Mouse (Mus musculus) embryonic facial prominence, embryonic 14.5 days (tissue): ENCODE results near the gene Mxi1. TPM values are rescaled to one million over a fixed set of nuclear protein-coding genes. Genes with fewer than 3 reads are reported as not detected.

Source experiments
- ATAC-seq: fragments of 200-750 bp; cut with Nextera tagmentation; 2 replicates; pipeline ENCODE4 v1.8.0; 2017; ENCODE audit warnings: low read depth, moderate number of reproducible peaks, moderate TSS enrichment
- DNase-seq: peaks from one replicate; pipeline ENCODE4 v3.0.0-alpha.2; 2015; ENCODE audit warnings: low spot score
- H3K27ac ChIP-seq: fragments of 300-500 bp; sonication (generic); replicated peaks from 2 replicates; pipeline ENCODE4 v1.5.1; 2014; ENCODE audit warnings: low read depth, mild to moderate bottlenecking, low read length, moderate library complexity
- H3K27me3 ChIP-seq: fragments of 300-500 bp; sonication (generic); replicated peaks from 2 replicates; pipeline ENCODE4 v1.6.1; 2014; ENCODE audit warnings: low read length; ENCODE audit not compliant: control insufficient read depth, insufficient read depth
- H3K36me3 ChIP-seq: fragments of 300-500 bp; sonication (generic); 2 replicates; pipeline ENCODE4 v1.6.1; 2014; ENCODE audit warnings: low read length, mixed read lengths; ENCODE audit not compliant: control insufficient read depth, insufficient read depth
- H3K4me1 ChIP-seq: fragments of 300-500 bp; sonication (generic); 2 replicates; pipeline ENCODE4 v1.6.1; 2014; ENCODE audit warnings: antibody characterized with exemption, low read length; ENCODE audit not compliant: control insufficient read depth, insufficient read depth
- H3K4me2 ChIP-seq: fragments of 300-500 bp; sonication (generic); 2 replicates; pipeline ENCODE4 v1.6.1; 2014; ENCODE audit warnings: low read depth, mild to moderate bottlenecking, low read length, moderate library complexity, mixed read lengths
- H3K4me3 ChIP-seq: fragments of 300-500 bp; sonication (generic); 2 replicates; pipeline ENCODE4 v1.5.1; 2014; ENCODE audit warnings: low read depth, mild to moderate bottlenecking, low read length
- H3K9ac ChIP-seq: fragments of 300-500 bp; sonication (generic); 2 replicates; pipeline ENCODE4 v1.6.1; 2014; ENCODE audit warnings: low read depth, mild to moderate bottlenecking, low read length, moderate library complexity, mixed read lengths
- H3K9me3 ChIP-seq: fragments of 300-500 bp; sonication (generic); 2 replicates; pipeline ENCODE4 v1.6.1; 2016; ENCODE audit warnings: low read length; ENCODE audit not compliant: control insufficient read depth
- WGBS: fragments of 180-500 bp; shearing (Covaris S2); extraction: QIAGEN DNeasy Blood & Tissue Kit; methylation state at CpG from one replicate; pipeline ENCODE4 v1.1.7; 2014; 5-methylcytosine and 5-hydroxymethylcytosine counted together
- polyA plus RNA-seq: library from polyadenylated mRNA; unstranded; fragments of >200 nt; fragmentation: Nextera tagmentation; extraction: Ambion mirVana; gene quantifications from 2 replicates; pipeline ENCODE4 v1.2.1, GENCODE M21; 2014

Mxi1 gene
- polyA plus RNA-seq, 1 experiment from 2014 or later = 36.0 TPM

GRCm38 (mm10) chr19:53412149-53412848 lies 102.0 kb downstream of the Mxi1 start:
- Histone ChIP-seq H3K9ac (no peak overlapping the region), H3K4me3 (no peak overlapping the region), H3K9me3 (no peaks in the 10 kb centered on the region), H3K27ac (peak overlapping the region; percentile 77), H3K27me3 (no peaks in the 10 kb centered on the region), H3K4me2 (no peak overlapping the region), H3K36me3 (no peaks in the 10 kb centered on the region), H3K4me1 (peaks cover 15% of the 10 kb centered on the region)
- DNase-seq (peak; percentile 85), ATAC-seq (peak; percentile 88)
- WGBS = 6% methylated on average over 6 of the region's 6 CpGs

- ATAC-seq (no peak), DNase-seq (no peak)
- Histone ChIP-seq H3K27me3 (no peaks in the 10 kb centered on the region), H3K36me3 (no peaks in the 10 kb centered on the region), H3K4me1 (peaks cover 15% of the 10 kb centered on the region), H3K9ac (no peak overlapping the region), H3K9me3 (no peaks in the 10 kb centered on the region), H3K27ac (no peak overlapping the region), H3K4me3 (no peak overlapping the region), H3K4me2 (no peak overlapping the region)
- WGBS = 80% methylated on average over 15 of the region's 15 CpGs
Measured at GRCm38 (mm10) chr19:53413617-53414380, 103.5 kb downstream of the Mxi1 start.

GRCm38 (mm10) chr19:53414650-53415049 lies 104.3 kb downstream of the Mxi1 start:
- WGBS = 91% methylated on average over 11 of the region's 11 CpGs
- Histone ChIP-seq H3K4me2 (no peak overlapping the region), H3K4me1 (peaks cover 15% of the 10 kb centered on the region), H3K27me3 (no peaks in the 10 kb centered on the region), H3K9me3 (no peaks in the 10 kb centered on the region), H3K36me3 (no peaks in the 10 kb centered on the region), H3K27ac (no peak overlapping the region), H3K4me3 (no peak overlapping the region), H3K9ac (no peak overlapping the region)
- DNase-seq (no peak), ATAC-seq (no peak)

GRCm38 (mm10) chr19:53415198-53415597 lies 104.9 kb downstream of the Mxi1 start:
- 80% methylated on average over 17 of the region's 17 CpGs for WGBS
- no peak overlapping the region for H3K27ac ChIP-seq
- H3K9ac ChIP-seq = no peak overlapping the region
- no peaks in the 10 kb centered on the region for H3K9me3 ChIP-seq
- H3K4me2 ChIP-seq = no peak overlapping the region
- DNase-seq (no peak), ATAC-seq (no peak)
- H3K4me3 ChIP-seq = no peak overlapping the region
- H3K36me3 ChIP-seq = no peaks in the 10 kb centered on the region
- H3K27me3 ChIP-seq = no peaks in the 10 kb centered on the region
- peaks cover 13% of the 10 kb centered on the region for H3K4me1 ChIP-seq

- no peak overlapping the region for H3K9ac ChIP-seq
- WGBS = 57% methylated on average over 5 of the region's 5 CpGs
- no peak overlapping the region for H3K4me2 ChIP-seq
- H3K27ac ChIP-seq = no peak overlapping the region
- H3K4me1 ChIP-seq = peaks cover 6% of the 10 kb centered on the region; the same call in 1 of the 2 replicates
- H3K4me3 ChIP-seq = no peak overlapping the region
- DNase-seq = peak; percentile 58
- no peaks in the 10 kb centered on the region for H3K9me3 ChIP-seq
- no peaks in the 10 kb centered on the region for H3K27me3 ChIP-seq
- no peak for ATAC-seq
- H3K36me3 ChIP-seq = no peaks in the 10 kb centered on the region
Measured at GRCm38 (mm10) chr19:53419834-53420233, 109.5 kb downstream of the Mxi1 start.

GRCm38 (mm10) chr19:53420924-53421582 lies 110.7 kb downstream of the Mxi1 start:
- peak; percentile 93 for DNase-seq
- H3K4me3 ChIP-seq = peak overlapping the region; percentile 43
- peak overlapping the region; percentile 75 for H3K4me2 ChIP-seq
- H3K9me3 ChIP-seq = no peaks in the 10 kb centered on the region
- H3K4me1 ChIP-seq = peaks cover 6% of the 10 kb centered on the region; the same call in 1 of the 2 replicates
- peak overlapping the region; percentile 54 for H3K9ac ChIP-seq
- peak; percentile 97 for ATAC-seq
- H3K27ac ChIP-seq = peak overlapping the region; percentile 74
- under 1% methylated on average over 16 of the region's 19 CpGs for WGBS
- no peaks in the 10 kb centered on the region for H3K36me3 ChIP-seq
- no peaks in the 10 kb centered on the region for H3K27me3 ChIP-seq

GRCm38 (mm10) chr19:53421583-53422188 lies 111.4 kb downstream of the Mxi1 start:
- peak; percentile 2; the same call in 1 of the 2 replicates for ATAC-seq

More at GRCm38 (mm10) chr19:53421583-53422188, 111.4 kb downstream of the Mxi1 start:
- H3K27ac ChIP-seq = peak overlapping the region; percentile 9
- H3K4me3 ChIP-seq = peak overlapping the region; percentile 43
- H3K36me3 ChIP-seq = no peaks in the 10 kb centered on the region
- peaks cover 6% of the 10 kb centered on the region; the same call in 1 of the 2 replicates for H3K4me1 ChIP-seq
- 0% methylated on average over 6 of the region's 6 CpGs for WGBS
- H3K4me2 ChIP-seq = peak overlapping the region; percentile 75
- H3K9ac ChIP-seq = no peak overlapping the region
- H3K27me3 ChIP-seq = no peaks in the 10 kb centered on the region
- DNase-seq = no peak
- H3K9me3 ChIP-seq = no peaks in the 10 kb centered on the region
